Mouse (Mus musculus): ENCODE measurements around the gene Bmp2. TPM values are rescaled to one million over a fixed set of nuclear protein-coding genes. Genes with fewer than 3 reads are reported as not detected.

The Bmp2 gene
- polyA plus RNA-seq, 1 experiment from 2014 or later = 8.8 TPM

DNA sequence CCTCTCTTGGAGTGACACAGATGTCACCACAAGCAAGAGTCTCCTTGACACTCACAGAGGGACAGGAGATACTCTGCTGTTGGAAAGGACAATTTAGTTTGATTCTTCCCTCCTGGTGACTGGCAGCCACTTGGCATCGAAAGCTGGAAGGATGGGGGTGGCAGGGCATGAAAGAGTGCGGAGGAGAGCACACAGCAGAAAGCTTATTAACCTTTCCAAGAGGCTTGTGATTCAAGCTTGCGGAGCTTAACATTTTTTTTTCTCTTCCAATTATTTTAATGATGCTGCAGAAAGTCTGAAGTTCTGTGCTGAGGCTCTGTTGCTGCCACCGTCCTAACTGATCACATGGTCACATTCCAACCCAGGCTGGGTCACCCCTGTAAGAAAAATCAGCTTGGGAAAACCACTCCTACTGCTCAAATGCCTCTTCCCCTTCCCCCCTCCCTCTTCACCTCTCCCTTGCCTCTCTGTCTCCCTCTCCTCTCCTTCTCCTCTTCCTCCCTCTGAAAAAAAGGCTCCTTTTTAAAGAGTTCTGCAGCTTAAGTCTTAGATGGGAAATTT, 26.3 kb upstream of the Bmp2 start:
- 43% methylated on average over 4 of the region's 4 CpGs for whole genome bisulfite sequencing
- H3K4me3 ChIP-seq (ENCODE audit: low read length) = no peak overlapping the region
- no peaks in the 10 kb centered on the region for H3K36me3 ChIP-seq (ENCODE audit: insufficient read depth, low read length)
- H3K9ac ChIP-seq (replicated peaks; ENCODE audit: low read length) = no peak overlapping the region
- no peak overlapping the region for H3K27ac ChIP-seq (ENCODE audit: low read length)
- H3K9me3 ChIP-seq (ENCODE audit: low read length) = no peaks in the 10 kb centered on the region
- no peaks in the 10 kb centered on the region for H3K27me3 ChIP-seq (ENCODE audit: insufficient read depth, low read length)
- H3K4me2 ChIP-seq (replicated peaks; ENCODE audit: low read depth, low read length) = no peak overlapping the region
- no peaks in the 10 kb centered on the region for H3K4me1 ChIP-seq (ENCODE audit: insufficient read depth, low read length)
- peak; percentile 74; the same call in 1 of the 2 replicates for ATAC-seq (ENCODE audit: low FRiP score, low TSS enrichment)

DNA sequence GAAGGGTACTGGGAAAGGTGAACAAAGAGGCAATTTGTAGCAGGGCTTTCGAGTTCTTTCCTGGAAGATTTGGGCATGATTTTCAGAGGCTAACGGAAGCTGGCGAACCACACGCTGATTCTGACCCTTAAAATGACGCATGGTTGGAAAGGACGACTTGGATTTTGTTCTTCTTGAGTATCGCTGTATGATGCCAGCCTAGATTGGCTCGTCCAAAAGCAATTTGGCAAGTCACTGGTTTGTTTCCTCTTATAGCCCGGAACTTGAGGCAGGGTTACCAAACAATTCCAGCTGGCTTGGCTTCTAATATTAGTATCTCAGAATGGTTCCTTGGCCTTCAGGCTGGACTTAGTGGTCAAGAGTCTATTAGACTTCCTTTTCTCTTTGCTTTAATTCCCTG, 22.6 kb upstream of the Bmp2 start:
- Histone ChIP-seq H3K4me2 (replicated peaks; ENCODE audit: low read depth, low read length) (no peak overlapping the region), H3K9me3 (ENCODE audit: low read length) (no peaks in the 10 kb centered on the region), H3K27me3 (ENCODE audit: insufficient read depth, low read length) (no peaks in the 10 kb centered on the region), H3K9ac (replicated peaks; ENCODE audit: low read length) (no peak overlapping the region), H3K4me1 (ENCODE audit: insufficient read depth, low read length) (no peaks in the 10 kb centered on the region), H3K36me3 (ENCODE audit: insufficient read depth, low read length) (no peaks in the 10 kb centered on the region), H3K4me3 (ENCODE audit: low read length) (no peak overlapping the region), H3K27ac (ENCODE audit: low read length) (no peak overlapping the region)
- ATAC-seq (ENCODE audit: low FRiP score, low TSS enrichment) = no peak
- 95% methylated on average over 9 of the region's 9 CpGs for WGBS

DNA sequence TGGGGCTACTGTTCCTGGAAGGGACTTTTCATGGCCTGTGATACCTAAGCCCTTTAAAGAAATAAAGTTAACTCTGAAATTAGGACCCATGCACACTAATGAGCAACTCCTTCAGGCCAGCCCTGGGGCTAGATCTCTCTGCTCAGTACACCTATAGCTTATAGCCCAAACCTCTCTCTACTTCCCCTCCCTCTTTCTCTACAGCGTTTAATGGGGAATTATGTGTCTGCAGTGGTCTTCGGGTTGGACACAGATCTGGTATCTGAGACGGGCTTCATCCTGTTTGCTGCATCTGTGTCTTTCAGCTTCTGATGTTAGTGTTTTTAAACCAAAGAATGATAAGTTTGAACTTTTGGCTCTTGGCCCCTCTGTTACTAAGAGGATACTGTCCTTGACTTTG, 18.9 kb upstream of the Bmp2 start:
- Histone ChIP-seq H3K27me3 (ENCODE audit: insufficient read depth, low read length) (no peaks in the 10 kb centered on the region), H3K4me1 (ENCODE audit: insufficient read depth, low read length) (no peaks in the 10 kb centered on the region), H3K36me3 (ENCODE audit: insufficient read depth, low read length) (no peaks in the 10 kb centered on the region), H3K27ac (ENCODE audit: low read length) (no peak overlapping the region), H3K4me2 (replicated peaks; ENCODE audit: low read depth, low read length) (no peak overlapping the region), H3K9me3 (ENCODE audit: low read length) (no peaks in the 10 kb centered on the region), H3K4me3 (ENCODE audit: low read length) (no peak overlapping the region), H3K9ac (replicated peaks; ENCODE audit: low read length) (no peak overlapping the region)
- 64% methylated on average over 3 of the region's 3 CpGs for WGBS
- no peak for ATAC-seq (ENCODE audit: low FRiP score, low TSS enrichment)

DNA sequence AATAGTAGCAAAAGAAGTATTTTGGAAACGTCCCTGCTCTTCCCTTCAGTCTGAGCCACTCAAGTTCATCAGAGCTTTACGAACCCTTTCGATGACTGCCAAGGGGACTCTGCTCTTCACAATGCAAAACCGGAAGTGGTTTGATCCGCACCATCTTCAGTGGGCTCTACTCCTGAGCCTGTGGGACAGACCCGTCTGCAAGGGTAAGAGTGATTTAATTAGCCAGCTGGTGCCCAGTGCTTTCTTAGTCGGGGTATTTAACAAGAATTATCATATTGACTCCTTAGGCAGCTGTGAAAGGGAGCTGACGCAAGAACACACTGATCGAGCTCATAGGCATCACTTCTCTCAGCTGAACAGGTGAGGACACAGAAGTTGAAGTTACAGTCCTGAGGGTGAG, 16.5 kb upstream of the Bmp2 start:
- ATAC-seq (ENCODE audit: low FRiP score, low TSS enrichment) = no peak
- no peak overlapping the region for H3K4me2 ChIP-seq (replicated peaks; ENCODE audit: low read depth, low read length)
- H3K27ac ChIP-seq (ENCODE audit: low read length) = no peak overlapping the region
- H3K4me1 ChIP-seq (ENCODE audit: insufficient read depth, low read length) = no peaks in the 10 kb centered on the region
- H3K9me3 ChIP-seq (ENCODE audit: low read length) = no peaks in the 10 kb centered on the region
- no peaks in the 10 kb centered on the region for H3K27me3 ChIP-seq (ENCODE audit: insufficient read depth, low read length)
- no peak overlapping the region for H3K9ac ChIP-seq (replicated peaks; ENCODE audit: low read length)
- H3K4me3 ChIP-seq (ENCODE audit: low read length) = no peak overlapping the region
- no peaks in the 10 kb centered on the region for H3K36me3 ChIP-seq (ENCODE audit: insufficient read depth, low read length)
- 84% methylated on average over 9 of the region's 9 CpGs for WGBS

GRCm38 (mm10) chr2:133536812-133537211, 15.1 kb upstream of the Bmp2 start:
- Histone ChIP-seq H3K4me2 (replicated peaks; ENCODE audit: low read depth, low read length) (no peak overlapping the region), H3K36me3 (ENCODE audit: insufficient read depth, low read length) (no peaks in the 10 kb centered on the region), H3K27ac (ENCODE audit: low read length) (no peak overlapping the region), H3K4me1 (ENCODE audit: insufficient read depth, low read length) (no peaks in the 10 kb centered on the region), H3K4me3 (ENCODE audit: low read length) (no peak overlapping the region), H3K27me3 (ENCODE audit: insufficient read depth, low read length) (no peaks in the 10 kb centered on the region), H3K9me3 (ENCODE audit: low read length) (no peaks in the 10 kb centered on the region), H3K9ac (replicated peaks; ENCODE audit: low read length) (no peak overlapping the region)
- ATAC-seq (ENCODE audit: low FRiP score, low TSS enrichment) = no peak
- 88% methylated on average over 7 of the region's 7 CpGs for WGBS

- 92% methylated on average over 1 of the region's 1 CpGs for WGBS
- H3K27me3 ChIP-seq (ENCODE audit: insufficient read depth, low read length) = no peaks in the 10 kb centered on the region
- H3K9ac ChIP-seq (replicated peaks; ENCODE audit: low read length) = no peak overlapping the region
- H3K4me2 ChIP-seq (replicated peaks; ENCODE audit: low read depth, low read length) = no peak overlapping the region
- ATAC-seq (ENCODE audit: low FRiP score, low TSS enrichment) = no peak
- no peaks in the 10 kb centered on the region for H3K4me1 ChIP-seq (ENCODE audit: insufficient read depth, low read length)
- no peak overlapping the region for H3K27ac ChIP-seq (ENCODE audit: low read length)
- no peaks in the 10 kb centered on the region for H3K36me3 ChIP-seq (ENCODE audit: insufficient read depth, low read length)
- H3K9me3 ChIP-seq (ENCODE audit: low read length) = no peaks in the 10 kb centered on the region
- H3K4me3 ChIP-seq (ENCODE audit: low read length) = no peak overlapping the region
Observed at GRCm38 (mm10) chr2:133540702-133541101, 11.3 kb upstream of the Bmp2 start.

DNA sequence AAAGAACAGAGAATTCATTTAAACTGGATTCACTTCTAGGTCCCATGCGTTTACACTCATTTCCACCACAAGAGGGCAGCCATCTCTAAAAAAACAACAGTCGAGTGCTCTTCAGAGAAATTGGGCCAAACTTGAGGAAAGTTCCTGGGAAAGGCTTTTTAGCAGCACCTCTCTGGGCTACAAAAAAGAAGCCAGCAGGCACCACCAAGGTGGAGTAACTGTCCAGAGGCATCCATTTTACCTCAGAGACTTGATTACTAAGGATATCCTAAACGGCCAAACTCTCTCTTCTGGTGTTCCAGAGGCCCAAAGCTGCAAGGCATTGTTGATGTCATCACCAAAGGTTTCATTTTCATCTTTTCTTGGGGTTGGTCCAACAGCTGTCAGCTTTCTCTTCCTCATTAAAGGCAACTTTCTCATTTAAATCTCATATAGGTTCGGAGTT, 1.7 kb upstream of the Bmp2 start:
- H3K9me3 ChIP-seq (ENCODE audit: low read length) = no peaks in the 10 kb centered on the region
- H3K4me2 ChIP-seq (replicated peaks; ENCODE audit: low read depth, low read length) = peak overlapping the region; percentile 18; the same call in 1 of the 2 replicates
- peaks cover 16% of the 10 kb centered on the region for H3K4me1 ChIP-seq (ENCODE audit: insufficient read depth, low read length)
- H3K36me3 ChIP-seq (ENCODE audit: insufficient read depth, low read length) = no peaks in the 10 kb centered on the region
- no peak overlapping the region for H3K9ac ChIP-seq (replicated peaks; ENCODE audit: low read length)
- H3K27me3 ChIP-seq (ENCODE audit: insufficient read depth, low read length) = peaks cover 22% of the 10 kb centered on the region
- H3K27ac ChIP-seq (ENCODE audit: low read length) = no peak overlapping the region
- H3K4me3 ChIP-seq (ENCODE audit: low read length) = no peak overlapping the region
- WGBS = 14% methylated on average over 4 of the region's 4 CpGs
- ATAC-seq (ENCODE audit: low FRiP score, low TSS enrichment) = no peak

GRCm38 (mm10) chr2:133552842-133553465, 995 bp downstream of the Bmp2 start:
- Histone ChIP-seq H3K36me3 (ENCODE audit: insufficient read depth, low read length) (no peaks in the 10 kb centered on the region), H3K27me3 (ENCODE audit: insufficient read depth, low read length) (peaks cover 22% of the 10 kb centered on the region), H3K4me1 (ENCODE audit: insufficient read depth, low read length) (peaks cover 16% of the 10 kb centered on the region), H3K9ac (replicated peaks; ENCODE audit: low read length) (peak overlapping the region; percentile 68), H3K27ac (ENCODE audit: low read length) (no peak overlapping the region), H3K4me2 (replicated peaks; ENCODE audit: low read depth, low read length) (peak overlapping the region; percentile 83), H3K9me3 (ENCODE audit: low read length) (no peaks in the 10 kb centered on the region), H3K4me3 (ENCODE audit: low read length) (peak overlapping the region; percentile 61)
- ATAC-seq (ENCODE audit: low FRiP score, low TSS enrichment) = peak; percentile 46
- WGBS = under 1% methylated on average over 47 of the region's 48 CpGs

GRCm38 (mm10) chr2:133553911-133554285, 1.9 kb downstream of the Bmp2 start:
- H3K4me2 ChIP-seq (replicated peaks; ENCODE audit: low read depth, low read length) = peak overlapping the region; percentile 83
- H3K9me3 ChIP-seq (ENCODE audit: low read length) = no peaks in the 10 kb centered on the region
- ATAC-seq (ENCODE audit: low FRiP score, low TSS enrichment) = no peak
- peak overlapping the region; percentile 61 for H3K4me3 ChIP-seq (ENCODE audit: low read length)
- H3K27me3 ChIP-seq (ENCODE audit: insufficient read depth, low read length) = peaks cover 22% of the 10 kb centered on the region
- peak overlapping the region; percentile 68 for H3K9ac ChIP-seq (replicated peaks; ENCODE audit: low read length)
- peaks cover 16% of the 10 kb centered on the region for H3K4me1 ChIP-seq (ENCODE audit: insufficient read depth, low read length)
- no peak overlapping the region for H3K27ac ChIP-seq (ENCODE audit: low read length)
- 37% methylated on average over 9 of the region's 9 CpGs for WGBS
- no peaks in the 10 kb centered on the region for H3K36me3 ChIP-seq (ENCODE audit: insufficient read depth, low read length)

- WGBS = 1% methylated on average over 55 of the region's 55 CpGs
- Histone ChIP-seq H3K4me2 (replicated peaks; ENCODE audit: low read depth, low read length) (peak overlapping the region; percentile 83), H3K36me3 (ENCODE audit: insufficient read depth, low read length) (no peaks in the 10 kb centered on the region), H3K9me3 (ENCODE audit: low read length) (no peaks in the 10 kb centered on the region), H3K9ac (replicated peaks; ENCODE audit: low read length) (peak overlapping the region; percentile 68), H3K27me3 (ENCODE audit: insufficient read depth, low read length) (peaks cover 22% of the 10 kb centered on the region), H3K27ac (ENCODE audit: low read length) (0 out of 2 replicates have a peak overlapping the region, but pooled peaks have one; percentile 15), H3K4me3 (ENCODE audit: low read length) (peak overlapping the region; percentile 61), H3K4me1 (ENCODE audit: insufficient read depth, low read length) (peaks cover 16% of the 10 kb centered on the region)
- peak; percentile 75 for ATAC-seq (ENCODE audit: low FRiP score, low TSS enrichment)
Observed at GRCm38 (mm10) chr2:133554286-133555021, 2.5 kb downstream of the Bmp2 start.
